Mouse (Mus musculus): ENCODE results near the gene Camsap2.

Gene Camsap2

GRCm38 (mm10) chr1:136255174-136255573 lies 90.7 kb downstream of the Camsap2 start:
- no peak for DNase-seq

- DNase-seq, result no peak
Measured at GRCm38 (mm10) chr1:136254503-136255065, 91.3 kb downstream of the Camsap2 start.

- DNase-seq, result no peak
Measured at GRCm38 (mm10) chr1:136253472-136253871, 92.4 kb downstream of the Camsap2 start.

- DNase-seq, result no peak
Measured at GRCm38 (mm10) chr1:136249662-136250061, 96.2 kb downstream of the Camsap2 start.

- DNase-seq, result no peak
Measured at GRCm38 (mm10) chr1:136247393-136247792, 98.5 kb downstream of the Camsap2 start.

GRCm38 (mm10) chr1:136244469-136244868 lies 101.4 kb downstream of the Camsap2 start:
- no peak for DNase-seq

GRCm38 (mm10) chr1:136241801-136242200 lies 104.1 kb downstream of the Camsap2 start:
- no peak for DNase-seq

GRCm38 (mm10) chr1:136238495-136238894 lies 107.4 kb downstream of the Camsap2 start:
- DNase-seq, result no peak

- DNase-seq, result no peak
Measured at GRCm38 (mm10) chr1:136234595-136235092, 111.3 kb downstream of the Camsap2 start.

GRCm38 (mm10) chr1:136233892-136234594 lies 111.9 kb downstream of the Camsap2 start, which contains the start of gene Inava:
Gene Inava (minus strand): TSS chr1:136234264.
- DNase-seq, result peak; percentile 24

- DNase-seq, result no peak
Measured at GRCm38 (mm10) chr1:136232986-136233790, 112.7 kb downstream of the Camsap2 start.

GRCm38 (mm10) chr1:136232285-136232926 lies 113.5 kb downstream of the Camsap2 start:
- DNase-seq, result no peak

GRCm38 (mm10) chr1:136231596-136231995 lies 114.3 kb downstream of the Camsap2 start:
- no peak for DNase-seq

GRCm38 (mm10) chr1:136230201-136230600 lies 115.7 kb downstream of the Camsap2 start:
- peak; percentile 63 for DNase-seq

GRCm38 (mm10) chr1:136229040-136229373 lies 116.9 kb downstream of the Camsap2 start:
- DNase-seq, result no peak

GRCm38 (mm10) chr1:136228328-136229039 lies 117.4 kb downstream of the Camsap2 start:
- no peak for DNase-seq

- DNase-seq, result no peak
Measured at GRCm38 (mm10) chr1:136227870-136228269, 118.0 kb downstream of the Camsap2 start.

GRCm38 (mm10) chr1:136226626-136227025 lies 119.3 kb downstream of the Camsap2 start:
- no peak for DNase-seq

GRCm38 (mm10) chr1:136225846-136226245 lies 120.1 kb downstream of the Camsap2 start:
- no peak for DNase-seq

- DNase-seq, result no peak
Measured at GRCm38 (mm10) chr1:136223758-136224342, 122.1 kb downstream of the Camsap2 start.

GRCm38 (mm10) chr1:136222386-136222785 lies 123.5 kb downstream of the Camsap2 start:
- DNase-seq, result no peak
